Mouse (Mus musculus): Measurements from ENCODE around the gene Zfp1.

The Zfp1 gene

GRCm38 (mm10) chr8:111678111-111678510 lies 34.9 kb downstream of the Zfp1 start:
- DNase-seq (ENCODE audit: low spot score in 2 of 2), result peak in 1 of 2 experiments; percentile 53

GRCm38 (mm10) chr8:111678848-111679247 lies 35.6 kb downstream of the Zfp1 start:
- no peak for DNase-seq (ENCODE audit: low spot score in 2 of 2)

- no peak for DNase-seq (ENCODE audit: low spot score in 2 of 2)
These were observed 37.3 kb downstream of the Zfp1 start for GRCm38 (mm10) chr8:111680423-111681028.

GRCm38 (mm10) chr8:111681153-111681552 lies 38.0 kb downstream of the Zfp1 start:
- DNase-seq (ENCODE audit: low spot score in 2 of 2), result no peak

GRCm38 (mm10) chr8:111682521-111682920 lies 39.3 kb downstream of the Zfp1 start:
- no peak for DNase-seq (ENCODE audit: low spot score in 2 of 2)

- no peak for DNase-seq (ENCODE audit: low spot score in 2 of 2)
These were observed 43.7 kb downstream of the Zfp1 start for GRCm38 (mm10) chr8:111686881-111687280.

- no peak for DNase-seq (ENCODE audit: low spot score in 2 of 2)
These were observed 47.8 kb downstream of the Zfp1 start, which contains the start of gene Ctrb1 for GRCm38 (mm10) chr8:111690960-111691445. Gene Ctrb1 (minus strand): TSS chr8:111691010.

GRCm38 (mm10) chr8:111693261-111693741 lies 50.1 kb downstream of the Zfp1 start:
- DNase-seq (ENCODE audit: low spot score in 2 of 2), result no peak

- DNase-seq (ENCODE audit: low spot score in 2 of 2), result no peak
These were observed 52.2 kb downstream of the Zfp1 start for GRCm38 (mm10) chr8:111695441-111695840.

GRCm38 (mm10) chr8:111697655-111698054 lies 54.5 kb downstream of the Zfp1 start:
- no peak for DNase-seq (ENCODE audit: low spot score in 2 of 2)

- DNase-seq (ENCODE audit: low spot score in 2 of 2), result no peak
These were observed 55.8 kb downstream of the Zfp1 start for GRCm38 (mm10) chr8:111699035-111699434.

GRCm38 (mm10) chr8:111700201-111700600 lies 57.0 kb downstream of the Zfp1 start:
- no peak for DNase-seq (ENCODE audit: low spot score in 2 of 2)

- DNase-seq (ENCODE audit: low spot score in 2 of 2), result no peak
These were observed 57.5 kb downstream of the Zfp1 start for GRCm38 (mm10) chr8:111700740-111701139.

GRCm38 (mm10) chr8:111701380-111701779 lies 58.2 kb downstream of the Zfp1 start:
- no peak for DNase-seq (ENCODE audit: low spot score in 2 of 2)

GRCm38 (mm10) chr8:111704585-111704984 lies 61.4 kb downstream of the Zfp1 start:
- DNase-seq (ENCODE audit: low spot score in 2 of 2), result no peak

- DNase-seq (ENCODE audit: low spot score in 2 of 2), result no peak
These were observed 62.0 kb downstream of the Zfp1 start for GRCm38 (mm10) chr8:111705222-111705621.

- no peak for DNase-seq (ENCODE audit: low spot score in 2 of 2)
These were observed 62.5 kb downstream of the Zfp1 start for GRCm38 (mm10) chr8:111705699-111706098.

GRCm38 (mm10) chr8:111708265-111708664 lies 65.1 kb downstream of the Zfp1 start:
- DNase-seq (ENCODE audit: low spot score in 2 of 2), result no peak

- no peak for DNase-seq (ENCODE audit: low spot score in 2 of 2)
These were observed 66.0 kb downstream of the Zfp1 start for GRCm38 (mm10) chr8:111709223-111709622.

- no peak for DNase-seq (ENCODE audit: low spot score in 2 of 2)
These were observed 67.7 kb downstream of the Zfp1 start for GRCm38 (mm10) chr8:111710777-111711485.

GRCm38 (mm10) chr8:111712135-111712534 lies 68.9 kb downstream of the Zfp1 start:
- DNase-seq (ENCODE audit: low spot score in 2 of 2), result no peak

- DNase-seq (ENCODE audit: low spot score in 2 of 2), result peak in 1 of 2 experiments; percentile 60
These were observed 69.4 kb downstream of the Zfp1 start for GRCm38 (mm10) chr8:111712588-111712987.

GRCm38 (mm10) chr8:111713291-111713690 lies 70.1 kb downstream of the Zfp1 start:
- no peak for DNase-seq (ENCODE audit: low spot score in 2 of 2)
